Mouse (Mus musculus) lung, postnatal 36 days (tissue): ENCODE results near the gene Knop1.

Source experiments
- DNase-seq: peaks from one replicate; pipeline ENCODE4 v3.0.0; 2022; ENCODE audit warnings: mixed read lengths

The Knop1 gene

GRCm38 (mm10) chr7:118796838-118797237 lies 59.2 kb downstream of the Knop1 start:
- DNase-seq: peak; percentile 11

DNA sequence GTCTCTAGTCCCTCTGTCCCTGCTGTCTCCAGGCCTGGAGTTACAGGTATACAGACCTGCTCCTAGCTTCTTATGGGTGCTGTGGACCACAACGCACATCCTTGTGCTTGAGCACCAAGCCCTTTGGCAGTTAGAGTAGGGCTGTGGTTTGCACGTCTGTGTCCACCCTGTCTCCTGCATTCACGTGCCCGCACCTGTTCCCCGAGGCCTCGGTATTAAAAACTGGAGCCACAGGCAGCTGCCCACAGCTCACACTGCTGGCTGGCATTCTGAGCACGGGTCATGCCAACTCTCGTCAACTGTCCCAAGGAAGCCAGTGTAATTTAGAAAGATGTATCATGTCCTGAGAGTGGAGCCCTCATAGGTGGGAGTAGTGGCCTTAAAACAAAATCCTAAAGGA lies 60.3 kb downstream of the Knop1 start:
- no peak for DNase-seq

GRCm38 (mm10) chr7:118793899-118794298 lies 62.2 kb downstream of the Knop1 start:
- DNase-seq: no peak
